Mouse (Mus musculus) ES-E14 (cell line): ENCODE data around the gene Dolk.

Experiments used
- CHD2 ChIP-seq: IDR thresholded peaks from 2 replicates; pipeline ENCODE4 v1.6.1; 2014; ENCODE audit warnings: mild to moderate bottlenecking, low read depth, low read length, inconsistent platforms
- HCFC1 ChIP-seq: IDR thresholded peaks from 2 replicates; pipeline ENCODE4 v1.6.1; 2012; ENCODE audit warnings: low read length, inconsistent platforms, borderline replicate concordance; ENCODE audit not compliant: insufficient read depth
- MAFK ChIP-seq: IDR thresholded peaks from 2 replicates; pipeline ENCODE4 v1.6.1; 2014; ENCODE audit warnings: mild to moderate bottlenecking, low read depth, low read length, inconsistent platforms; ENCODE audit not compliant: insufficient read depth
- ZC3H11A ChIP-seq: IDR thresholded peaks from 2 replicates; pipeline ENCODE4 v1.6.1; 2012; ENCODE audit warnings: low read depth, mild to moderate bottlenecking, inconsistent platforms, low read length, borderline replicate concordance
- ZNF384 ChIP-seq: IDR thresholded peaks from 2 replicates; pipeline ENCODE4 v1.6.1; 2012; ENCODE audit warnings: low read depth, low read length, inconsistent platforms

DNA sequence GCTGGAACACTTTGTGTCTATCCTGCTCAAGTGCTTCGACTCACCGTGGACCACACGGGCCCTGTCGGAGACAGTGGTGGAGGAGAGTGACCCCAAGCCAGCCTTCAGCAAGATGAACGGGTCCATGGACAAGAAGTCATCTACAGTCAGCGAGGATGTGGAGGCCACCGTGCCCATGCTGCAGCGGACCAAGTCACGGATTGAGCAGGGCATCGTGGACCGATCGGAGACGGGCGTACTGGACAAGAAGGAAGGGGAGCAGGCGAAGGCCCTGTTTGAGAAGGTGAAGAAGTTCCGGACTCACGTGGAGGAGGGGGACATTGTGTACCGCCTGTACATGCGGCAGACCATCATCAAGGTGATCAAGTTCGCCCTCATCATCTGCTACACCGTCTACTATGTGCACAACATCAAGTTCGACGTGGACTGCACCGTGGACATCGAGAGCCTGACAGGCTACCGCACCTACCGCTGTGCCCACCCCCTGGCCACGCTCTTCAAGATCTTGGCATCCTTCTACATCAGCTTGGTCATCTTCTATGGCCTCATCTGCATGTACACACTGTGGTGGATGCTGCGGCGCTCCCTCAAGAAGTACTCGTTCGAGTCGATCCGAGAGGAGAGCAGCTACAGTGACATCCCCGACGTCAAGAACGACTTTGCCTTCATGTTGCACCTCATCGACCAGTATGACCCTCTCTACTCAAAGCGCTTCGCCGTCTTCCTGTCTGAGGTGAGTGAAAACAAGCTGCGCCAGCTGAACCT is 30.3 kb downstream of the Dolk start:
- TF ChIP-seq MAFK: no peak
- TF ChIP-seq ZNF384: no peak
- TF ChIP-seq CHD2: no peak
- no peak for TF ChIP-seq HCFC1
- TF ChIP-seq ZC3H11A: no peak
